Mouse (Mus musculus): ENCODE results near the gene Gm20521. TPM values are rescaled to one million over a fixed set of nuclear protein-coding genes. Genes with fewer than 3 reads are reported as not detected.

The Gm20521 gene
- total RNA-seq, 2 experiments from 2014 or later = 7.5 to 14.5 TPM

- peak; percentile 99 for DNase-seq
Measured at GRCm38 (mm10) chr14:54893651-54894181, 10.5 kb downstream of the Gm20521 start.

GRCm38 (mm10) chr14:54894296-54895151 is 11.3 kb downstream of the Gm20521 start:
- DNase-seq = peak; percentile 27 to 34

GRCm38 (mm10) chr14:54897445-54897844 is 14.2 kb downstream of the Gm20521 start:
- no peak for DNase-seq

GRCm38 (mm10) chr14:54900383-54900782 is 17.1 kb downstream of the Gm20521 start:
- peak; percentile 48 to 64 for DNase-seq

GRCm38 (mm10) chr14:54903641-54904040 is 20.4 kb downstream of the Gm20521 start:
- no peak for DNase-seq

GRCm38 (mm10) chr14:54908682-54909081 is 25.4 kb downstream of the Gm20521 start:
- DNase-seq = no peak

- DNase-seq = no peak
Measured at GRCm38 (mm10) chr14:54912109-54912850, 29.0 kb downstream of the Gm20521 start.

- DNase-seq = peak; percentile 84 to 85
Measured at GRCm38 (mm10) chr14:54912886-54913285, 29.6 kb downstream of the Gm20521 start, which contains the start of gene Slc22a17. Slc22a17 (minus strand) TSS chr14:54913132.

- no peak for DNase-seq
Measured at GRCm38 (mm10) chr14:54913343-54913742, 30.1 kb downstream of the Gm20521 start.

- no peak for DNase-seq
Measured at GRCm38 (mm10) chr14:54920076-54920685, 36.9 kb downstream of the Gm20521 start.

GRCm38 (mm10) chr14:54924641-54925348 is 41.6 kb downstream of the Gm20521 start:
- DNase-seq = no peak

- DNase-seq = peak; percentile 43 to 56
Measured at GRCm38 (mm10) chr14:54925349-54926342, 42.4 kb downstream of the Gm20521 start, which contains the start of gene Efs. Efs (minus strand) TSS chr14:54926126.

GRCm38 (mm10) chr14:54926401-54927158 is 43.3 kb downstream of the Gm20521 start:
- DNase-seq = peak; percentile 36 to 45

GRCm38 (mm10) chr14:54927296-54927695 is 44.1 kb downstream of the Gm20521 start:
- DNase-seq = no peak

- DNase-seq = no peak
Measured at GRCm38 (mm10) chr14:54929801-54930200, 46.6 kb downstream of the Gm20521 start.

- no peak for DNase-seq
Measured at GRCm38 (mm10) chr14:54930431-54930830, 47.2 kb downstream of the Gm20521 start.

- no peak for DNase-seq
Measured at GRCm38 (mm10) chr14:54932645-54933150, 49.5 kb downstream of the Gm20521 start, which contains the start of gene Il25. Il25 (plus strand) TSS chr14:54932695.

- DNase-seq = peak; percentile 69 to 74
Measured at GRCm38 (mm10) chr14:54935904-54936830, 52.9 kb downstream of the Gm20521 start, which contains the start of gene Cmtm5. Cmtm5 (plus strand) TSS chr14:54936261.

Data from layer of hippocampus, postnatal 36 days (tissue).